Mouse (Mus musculus): ENCODE results near the gene Mtg1.

DNA sequence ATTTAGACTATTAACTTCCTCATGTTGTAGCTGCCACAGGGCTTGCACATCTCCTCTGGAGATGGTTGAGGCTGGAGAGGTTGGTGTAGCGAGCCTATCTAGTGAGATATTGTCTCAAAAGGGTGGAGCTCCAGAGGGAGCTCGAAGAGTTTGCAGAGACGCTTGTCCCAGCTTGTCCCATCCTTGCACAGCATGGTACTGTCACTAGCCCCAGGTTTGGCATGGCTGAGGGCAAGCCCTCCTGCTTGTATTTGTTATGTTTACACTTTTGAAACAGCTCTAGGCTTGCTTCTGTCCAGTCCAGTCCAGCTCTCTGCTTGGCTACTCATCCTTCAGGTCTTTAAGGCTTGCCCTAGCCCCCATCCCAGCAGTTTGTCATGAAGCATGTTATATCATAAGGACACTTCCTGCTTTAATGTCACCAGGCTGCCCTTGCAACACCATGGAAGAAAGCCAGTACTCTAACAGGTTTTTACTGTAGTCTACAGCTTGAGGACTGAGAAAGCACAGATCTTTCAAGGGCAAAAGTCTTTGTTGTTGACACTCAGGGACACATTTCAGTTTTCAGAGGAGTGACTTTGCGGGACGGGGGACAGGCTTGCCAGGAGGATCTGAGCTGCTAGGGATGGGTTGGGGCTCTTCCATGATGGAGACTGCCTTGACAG is 2.1 kb upstream of the Mtg1 start:
- TF ChIP-seq CTCF (IDR thresholded peaks at IDR 0.05; ENCODE audit: low read depth) (no peak), EP300 (IDR thresholded peaks at IDR 0.05; ENCODE audit: low read depth) (no peak)
